Mouse (Mus musculus) lung, adult 2 months (tissue): ENCODE results near the gene Prl5a1. TPM values are rescaled to one million over a fixed set of nuclear protein-coding genes. Genes with fewer than 3 reads are reported as not detected.

ENCODE experiments used
- DNase-seq: peaks from one replicate; pipeline ENCODE4 v3.0.0; 2022
- H3K4me1 ChIP-seq: fragments of 200-500 bp; 2 replicates; pipeline ENCODE4 v1.6.1; 2011; ENCODE audit warnings: low read length; ENCODE audit not compliant: control insufficient read depth, insufficient read depth
- H3K4me3 ChIP-seq: fragments of 200-500 bp; replicated peaks from 2 replicates; pipeline ENCODE3; 2011; ENCODE audit warnings: low read depth, mild to moderate bottlenecking, control low read depth, low read length; ENCODE audit errors: extremely low read depth
- CTCF ChIP-seq: fragments of 200-500 bp; IDR thresholded peaks from 2 replicates; pipeline ENCODE4 v1.5.1; 2011; ENCODE audit warnings: mild to moderate bottlenecking, low read length, control low read depth; ENCODE audit not compliant: insufficient read depth
- POLR2A ChIP-seq: fragments of 200-500 bp; IDR thresholded peaks from 2 replicates; pipeline ENCODE4 v1.6.1; 2011; ENCODE audit warnings: low read depth, mild to moderate bottlenecking, control low read depth, low read length, borderline replicate concordance; ENCODE audit errors: extremely low read depth
- WGBS: fragments of 180-500 bp; shearing (Covaris S2); methylation state at CpG from one replicate; pipeline ENCODE4 v1.1.7; 2018; 5-methylcytosine and 5-hydroxymethylcytosine counted together
- polyA plus RNA-seq: library from polyadenylated mRNA; depleted of rRNA; stranded (reverse); fragments of >200 nt; gene quantifications from 2 replicates; pipeline ENCODE4 v1.2.3, GENCODE M21; 2012; rRNA removed

The Prl5a1 gene
- not detected in 2 replicates for polyA plus RNA-seq

DNA sequence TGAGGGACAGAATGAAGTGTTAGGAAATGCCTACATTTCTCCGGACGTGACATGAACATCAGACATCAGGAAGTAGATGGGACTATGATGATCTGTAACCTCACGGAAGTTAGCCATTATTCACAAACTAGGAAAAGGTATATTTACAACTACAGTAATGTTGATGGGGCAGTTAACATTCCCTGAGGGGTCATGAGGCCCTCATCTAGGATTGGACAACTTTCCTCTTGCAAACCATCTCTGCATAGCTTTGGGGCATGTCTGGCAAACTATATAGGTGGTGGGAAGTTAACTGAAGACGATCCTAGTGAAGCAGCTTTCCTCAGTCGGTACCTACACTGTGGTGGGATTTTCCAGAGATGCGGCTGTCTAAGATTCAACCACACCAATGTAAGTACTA is at the start of gene Prl5a1:
Prl5a1 (plus strand) TSS at position 301 of the 400 bp plus-strand sequence.
- no peaks in the 10 kb centered on the region for H3K4me1 ChIP-seq
- H3K4me3 ChIP-seq: no peak within 1 kb of the TSS
- DNase-seq: no peak
- 84% methylated on average over 6 of the region's 6 CpGs for WGBS
- TF ChIP-seq POLR2A (no peak), CTCF (no peak)

- no peak for DNase-seq
- no peaks in the 10 kb centered on the region for H3K4me1 ChIP-seq
- H3K4me3 ChIP-seq: no peak overlapping the region
- TF ChIP-seq POLR2A (no peak), CTCF (no peak)
Measured at GRCm38 (mm10) chr13:28096161-28096560, 46.1 kb upstream of the Prl5a1 start.

DNA sequence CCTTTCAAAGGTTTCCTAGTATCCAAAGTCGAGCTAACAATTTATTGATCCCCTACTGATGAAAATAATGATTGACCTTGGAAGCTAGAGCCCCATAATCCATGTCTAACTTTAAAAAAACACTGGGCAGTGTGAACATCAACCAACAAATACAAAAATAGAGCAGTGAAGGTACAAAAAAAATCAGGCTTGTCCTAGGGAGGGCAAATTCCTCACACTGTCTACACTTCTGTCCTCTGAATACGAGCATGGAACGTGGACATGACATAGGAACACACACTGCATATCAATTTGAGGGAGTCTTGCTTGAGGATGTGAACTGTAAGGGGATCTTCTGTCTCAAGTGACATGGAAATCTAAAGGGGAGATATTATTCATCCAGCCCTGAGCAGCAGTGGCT is 33.7 kb upstream of the Prl5a1 start:
- WGBS: 85% methylated on average over 3 of the region's 3 CpGs

DNA sequence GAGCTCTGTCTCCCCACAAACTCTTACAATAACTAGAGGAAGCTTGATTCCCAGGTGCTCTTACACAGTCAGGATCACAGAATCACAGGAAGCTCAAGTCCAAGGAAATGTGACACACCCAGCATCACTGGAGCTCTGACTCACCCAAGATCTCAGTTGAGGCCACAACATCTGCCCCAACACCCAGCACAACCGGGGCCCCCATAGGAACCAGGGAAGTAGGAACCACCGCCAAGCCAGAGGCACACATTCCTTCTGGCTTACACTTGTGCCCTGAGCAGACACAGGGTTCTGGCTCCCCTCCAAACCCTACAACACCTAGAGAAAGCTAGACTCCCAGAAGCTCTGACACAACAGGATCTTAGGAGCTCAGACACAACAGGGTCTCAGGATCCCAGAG is 9.5 kb upstream of the Prl5a1 start:
- DNase-seq: no peak
- no peak for TF ChIP-seq POLR2A
- TF ChIP-seq CTCF: no peak
- WGBS: 74% methylated on average over 2 of the region's 2 CpGs
- no peaks in the 10 kb centered on the region for H3K4me1 ChIP-seq
- H3K4me3 ChIP-seq: no peak overlapping the region

More for the DNA sequence above, 33.7 kb upstream of the Prl5a1 start:
- TF ChIP-seq POLR2A (no peak), CTCF (no peak)
- Histone ChIP-seq H3K4me1 (no peaks in the 10 kb centered on the region), H3K4me3 (no peak overlapping the region)
- no peak for DNase-seq

DNA sequence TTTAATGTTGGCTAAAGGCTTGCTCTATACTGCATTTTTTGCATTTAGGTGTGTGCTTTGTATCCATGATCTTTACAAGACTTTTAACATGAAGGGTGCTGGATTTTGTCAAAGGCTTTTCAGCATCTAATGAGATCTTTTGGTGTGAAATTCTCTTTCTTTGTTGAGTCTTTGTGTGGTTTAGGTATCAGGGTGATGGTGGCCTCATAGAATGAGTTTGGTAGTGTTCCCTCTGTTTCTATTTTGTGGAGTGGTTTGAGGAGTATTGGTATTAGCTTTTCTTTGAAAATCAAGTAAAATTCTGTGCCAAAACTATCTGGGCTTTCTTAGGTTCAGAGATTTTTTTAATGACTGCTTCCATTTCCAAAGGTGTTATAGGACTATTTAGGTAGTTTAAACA is 6.5 kb upstream of the Prl5a1 start:
- no peak overlapping the region for H3K4me3 ChIP-seq
- H3K4me1 ChIP-seq: no peaks in the 10 kb centered on the region
- no peak for DNase-seq
- no peak for TF ChIP-seq CTCF
- TF ChIP-seq POLR2A: no peak

Other genes starting within 250 kb of the Prl5a1 start
- gene Prl4a1, start 126.3 kb upstream of the Prl5a1 start, polyA plus RNA-seq: not detected in 2 replicates
- 0.60 TPM in 1 of 2 replicates, not detected in the other for gene Gm11361, start 115.0 kb downstream of the Prl5a1 start, polyA plus RNA-seq